Mouse (Mus musculus) heart, embryonic 11.5 days (tissue): ENCODE data around the gene Gm20388. TPM values are rescaled to one million over a fixed set of nuclear protein-coding genes. Genes with fewer than 3 reads are reported as not detected.
A peak's percentile ranks its signal among the peaks of the same experiment; 100 is the strongest.

Experiments used
- ATAC-seq: fragments of 200-750 bp; cut with Nextera tagmentation; replicated peaks from 2 replicates; pipeline ENCODE4 v1.8.0; 2017; ENCODE audit warnings: moderate library complexity; ENCODE audit not compliant: insufficient number of reproducible peaks, low FRiP score, low TSS enrichment
- H3K27ac ChIP-seq: fragments of 300-500 bp; sonication (generic); 2 replicates; pipeline ENCODE4 v1.5.1; 2014; ENCODE audit warnings: mild to moderate bottlenecking, low read depth, low read length
- H3K27me3 ChIP-seq: fragments of 300-500 bp; sonication (generic); 2 replicates; pipeline ENCODE4 v1.6.1; 2014; ENCODE audit warnings: mild to moderate bottlenecking, low read length, mixed read lengths; ENCODE audit not compliant: control insufficient read depth, insufficient read depth
- H3K36me3 ChIP-seq: fragments of 300-500 bp; sonication (generic); 2 replicates; pipeline ENCODE4 v1.6.1; 2014; ENCODE audit warnings: mild to moderate bottlenecking, low read length, moderate library complexity, mixed read lengths; ENCODE audit not compliant: control insufficient read depth, insufficient read depth
- H3K4me1 ChIP-seq: fragments of 300-500 bp; sonication (generic); 2 replicates; pipeline ENCODE4 v1.6.1; 2014; ENCODE audit warnings: low read length; ENCODE audit not compliant: control insufficient read depth, insufficient read depth
- H3K4me2 ChIP-seq: fragments of 300-500 bp; sonication (generic); 2 replicates; pipeline ENCODE4 v1.6.1; 2014; ENCODE audit warnings: mild to moderate bottlenecking, moderate library complexity
- H3K4me3 ChIP-seq: fragments of 300-500 bp; sonication (generic); 2 replicates; pipeline ENCODE4 v1.5.1; 2014; ENCODE audit warnings: low read depth, low read length
- H3K9ac ChIP-seq: fragments of 300-500 bp; sonication (generic); 2 replicates; pipeline ENCODE4 v1.6.1; 2014; ENCODE audit warnings: mild to moderate bottlenecking, low read depth, low read length, moderate library complexity
- H3K9me3 ChIP-seq: fragments of 300-500 bp; sonication (generic); replicated peaks from 2 replicates; pipeline ENCODE4 v1.6.1; 2016; ENCODE audit warnings: low read length; ENCODE audit not compliant: control insufficient read depth
- WGBS: fragments of 180-500 bp; shearing (Covaris S2); extraction: QIAGEN DNeasy Blood & Tissue Kit; methylation state at CpG from one replicate; pipeline ENCODE4 v1.1.7; 2014; ENCODE audit not compliant: insufficient replicate concordance; 5-methylcytosine and 5-hydroxymethylcytosine counted together
- polyA plus RNA-seq: library from polyadenylated mRNA; unstranded; fragments of >200 nt; fragmentation: Nextera tagmentation; extraction: Ambion mirVana; gene quantifications from 2 replicates; pipeline ENCODE4 v1.2.1, GENCODE M21; 2014

Gm20388 gene
- polyA plus RNA-seq, 1 experiment from 2014 or later = 6.4 TPM

- Histone ChIP-seq H3K9ac (no peak overlapping the region), H3K4me3 (no peak overlapping the region), H3K4me1 (peaks cover 27% of the 10 kb centered on the region), H3K36me3 (no peaks in the 10 kb centered on the region; the same call in 1 of the 2 replicates), H3K27ac (no peak overlapping the region), H3K4me2 (no peak overlapping the region), H3K27me3 (no peaks in the 10 kb centered on the region), H3K9me3 (no peaks in the 10 kb centered on the region)
- ATAC-seq = no peak
- 61% methylated on average over 6 of the region's 6 CpGs for WGBS
These were observed 2733.7 kb downstream of the Gm20388 start for GRCm38 (mm10) chr8:122644175-122644954.

GRCm38 (mm10) chr8:122646337-122646736, 2735.7 kb downstream of the Gm20388 start:
- Histone ChIP-seq H3K27me3 (no peaks in the 10 kb centered on the region), H3K27ac (no peak overlapping the region), H3K4me3 (no peak overlapping the region), H3K9me3 (no peaks in the 10 kb centered on the region), H3K4me2 (no peak overlapping the region), H3K9ac (no peak overlapping the region), H3K4me1 (peaks cover 15% of the 10 kb centered on the region; the same call in 1 of the 2 replicates), H3K36me3 (no peaks in the 10 kb centered on the region; the same call in 1 of the 2 replicates)
- no peak for ATAC-seq
- WGBS = 67% methylated on average over 16 of the region's 16 CpGs

GRCm38 (mm10) chr8:122648192-122648970, 2737.7 kb downstream of the Gm20388 start:
- no peak overlapping the region for H3K27ac ChIP-seq
- no peak overlapping the region for H3K4me3 ChIP-seq
- ATAC-seq = no peak
- peaks cover 22% of the 10 kb centered on the region for H3K4me1 ChIP-seq
- no peaks in the 10 kb centered on the region for H3K9me3 ChIP-seq
- H3K36me3 ChIP-seq = no peaks in the 10 kb centered on the region; the same call in 1 of the 2 replicates
- no peak overlapping the region for H3K4me2 ChIP-seq
- H3K27me3 ChIP-seq = no peaks in the 10 kb centered on the region
- 77% methylated on average over 15 of the region's 15 CpGs for WGBS
- H3K9ac ChIP-seq = no peak overlapping the region

- Histone ChIP-seq H3K9me3 (no peaks in the 10 kb centered on the region), H3K9ac (no peak overlapping the region; the same call in 1 of the 2 replicates), H3K27ac (no peak overlapping the region), H3K4me1 (peaks cover 26% of the 10 kb centered on the region), H3K36me3 (no peaks in the 10 kb centered on the region; the same call in 1 of the 2 replicates), H3K27me3 (no peaks in the 10 kb centered on the region), H3K4me3 (no peak overlapping the region), H3K4me2 (no peak overlapping the region)
- ATAC-seq = no peak
- WGBS = 75% methylated on average over 13 of the region's 16 CpGs
These were observed 2740.8 kb downstream of the Gm20388 start for GRCm38 (mm10) chr8:122651326-122651921.

- no peaks in the 10 kb centered on the region for H3K9me3 ChIP-seq
- no peak overlapping the region for H3K4me2 ChIP-seq
- peaks cover 21% of the 10 kb centered on the region for H3K4me1 ChIP-seq
- WGBS = 66% methylated on average over 6 of the region's 6 CpGs
- no peaks in the 10 kb centered on the region; the same call in 1 of the 2 replicates for H3K36me3 ChIP-seq
- H3K27ac ChIP-seq = no peak overlapping the region
- no peak overlapping the region for H3K4me3 ChIP-seq
- ATAC-seq = no peak
- no peak overlapping the region for H3K9ac ChIP-seq
- no peaks in the 10 kb centered on the region for H3K27me3 ChIP-seq
These were observed 2742.0 kb downstream of the Gm20388 start for GRCm38 (mm10) chr8:122652643-122653042.

GRCm38 (mm10) chr8:122654768-122655167, 2744.1 kb downstream of the Gm20388 start:
- Histone ChIP-seq H3K4me3 (no peak overlapping the region), H3K36me3 (no peaks in the 10 kb centered on the region), H3K4me1 (peaks cover 26% of the 10 kb centered on the region), H3K27ac (no peak overlapping the region), H3K27me3 (no peaks in the 10 kb centered on the region), H3K4me2 (no peak overlapping the region), H3K9ac (no peak overlapping the region), H3K9me3 (no peaks in the 10 kb centered on the region)
- ATAC-seq = no peak
- WGBS = 59% methylated on average over 7 of the region's 7 CpGs

GRCm38 (mm10) chr8:122656056-122656999, 2745.7 kb downstream of the Gm20388 start:
- Histone ChIP-seq H3K4me1 (peaks cover 33% of the 10 kb centered on the region), H3K27ac (no peak overlapping the region), H3K9ac (no peak overlapping the region), H3K36me3 (no peaks in the 10 kb centered on the region), H3K27me3 (no peaks in the 10 kb centered on the region), H3K9me3 (no peaks in the 10 kb centered on the region), H3K4me3 (no peak overlapping the region), H3K4me2 (no peak overlapping the region)
- 55% methylated on average over 13 of the region's 13 CpGs for WGBS
- ATAC-seq = 0 out of 2 replicates have a peak, but pooled peaks have one; percentile 32
